Mouse (Mus musculus): Measurements from ENCODE around the gene Zfp652. TPM values are rescaled to one million over a fixed set of nuclear protein-coding genes. Genes with fewer than 3 reads are reported as not detected.

Gene Zfp652
- polyA plus RNA-seq, 1 experiment from 2014 or later = 18.4 TPM

Other genes with a start within 250 kb of the Zfp652 start
- gene Nxph3, start 198.1 kb upstream of the Zfp652 start, polyA plus RNA-seq (2015; fragmentation: Nextera tagmentation; extraction: Ambion mirVana) = 0.46 and 0.58 TPM in 2 replicates
- gene Ngfr, start 124.9 kb upstream of the Zfp652 start, polyA plus RNA-seq (2015; fragmentation: Nextera tagmentation; extraction: Ambion mirVana) = 14.5 and 15.8 TPM in 2 replicates
- 305 and 328 TPM in 2 replicates for gene Phb, start 45.7 kb upstream of the Zfp652 start, polyA plus RNA-seq (2015; fragmentation: Nextera tagmentation; extraction: Ambion mirVana)
- 0.77 and 0.96 TPM in 2 replicates for gene B130006D01Rik, start 10.9 kb downstream of the Zfp652 start, polyA plus RNA-seq (2015; fragmentation: Nextera tagmentation; extraction: Ambion mirVana)
- gene Phospho1, start 111.8 kb downstream of the Zfp652 start, polyA plus RNA-seq (2015; fragmentation: Nextera tagmentation; extraction: Ambion mirVana) = 0.55 and 0.56 TPM in 2 replicates
- 20.3 and 21.7 TPM in 2 replicates for gene Gngt2, start 124.5 kb downstream of the Zfp652 start, polyA plus RNA-seq (2015; fragmentation: Nextera tagmentation; extraction: Ambion mirVana)
- 9.5 and 10.0 TPM in 2 replicates for gene Abi3, start 129.8 kb downstream of the Zfp652 start, polyA plus RNA-seq (2015; fragmentation: Nextera tagmentation; extraction: Ambion mirVana)
- 36.3 and 39.9 TPM in 2 replicates for gene B4galnt2, start 202.2 kb downstream of the Zfp652 start, polyA plus RNA-seq (2015; fragmentation: Nextera tagmentation; extraction: Ambion mirVana)

Data from intestine, embryonic 15.5 days (tissue).